Mouse (Mus musculus): Measurements from ENCODE around the gene Syt2. TPM values are rescaled to one million over a fixed set of nuclear protein-coding genes. Genes with fewer than 3 reads are reported as not detected.

Syt2 gene
- 15.6 and 18.3 TPM in 2 replicates for polyA plus RNA-seq (2014; fragmentation: Nextera tagmentation; extraction: Ambion mirVana)

DNA sequence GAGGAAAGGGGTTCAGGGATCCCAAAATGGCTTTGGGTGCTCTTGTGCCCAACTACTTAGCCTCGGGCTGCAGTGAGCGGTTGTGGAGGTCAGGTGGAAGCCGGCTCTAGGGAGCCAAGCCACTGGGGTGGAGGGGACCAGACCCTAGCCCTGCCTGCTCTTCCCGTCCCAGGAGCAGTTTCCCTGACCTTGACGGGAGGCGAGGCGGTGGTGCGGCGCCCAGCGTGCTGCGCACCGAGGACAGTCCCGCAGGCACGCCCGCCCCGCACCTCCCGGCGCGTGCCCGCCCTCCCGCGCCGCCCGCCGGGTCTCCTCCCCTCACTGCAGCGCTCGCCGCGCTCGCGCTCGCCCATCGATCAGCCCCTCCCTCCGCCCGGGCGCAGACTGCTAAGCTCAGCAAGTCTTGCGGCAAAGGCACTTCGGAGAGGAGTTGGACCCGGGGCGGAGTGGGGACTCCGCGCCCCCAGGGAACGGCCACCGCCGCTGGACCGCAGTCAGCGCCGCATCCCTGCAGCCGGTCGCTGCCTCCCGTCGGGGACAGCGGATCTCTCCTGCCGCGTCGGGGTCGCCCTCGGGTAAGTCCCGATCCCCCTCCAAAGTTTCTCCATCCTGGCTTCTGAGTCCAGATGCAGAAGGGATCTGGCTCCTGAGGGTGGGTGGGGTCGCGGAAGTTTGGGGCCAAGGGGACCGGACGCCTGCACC is at the start of gene Syt2:
Gene Syt2, plus strand, starts transcription at position 417 of the 702 bp plus-strand sequence.
- Histone ChIP-seq H3K4me1 (ENCODE audit: control insufficient read depth, insufficient read depth, low read length) (peaks cover 12% of the 10 kb centered on the region; the same call in 1 of the 2 replicates), H3K27ac (ENCODE audit: low read depth, low read length) (no peak within 1 kb of the TSS), H3K36me3 (ENCODE audit: control insufficient read depth, insufficient read depth, low read length) (no peaks in the 10 kb centered on the region), H3K4me2 (ENCODE audit: low read depth, low read length) (peak within 1 kb of the TSS; percentile 57), H3K9me3 (ENCODE audit: control insufficient read depth, low read length) (no peaks in the 10 kb centered on the region), H3K4me3 (ENCODE audit: low read depth, low read length) (peak within 1 kb of the TSS; percentile 37), H3K9ac (replicated peaks; ENCODE audit: low read depth, low read length) (peak within 1 kb of the TSS; percentile 43), H3K27me3 (ENCODE audit: control insufficient read depth, insufficient read depth, low read length) (peaks cover 17% of the 10 kb centered on the region)
- WGBS: under 1% methylated on average over 48 of the region's 63 CpGs
- ATAC-seq (ENCODE audit: low read depth): peak; percentile 71

DNA sequence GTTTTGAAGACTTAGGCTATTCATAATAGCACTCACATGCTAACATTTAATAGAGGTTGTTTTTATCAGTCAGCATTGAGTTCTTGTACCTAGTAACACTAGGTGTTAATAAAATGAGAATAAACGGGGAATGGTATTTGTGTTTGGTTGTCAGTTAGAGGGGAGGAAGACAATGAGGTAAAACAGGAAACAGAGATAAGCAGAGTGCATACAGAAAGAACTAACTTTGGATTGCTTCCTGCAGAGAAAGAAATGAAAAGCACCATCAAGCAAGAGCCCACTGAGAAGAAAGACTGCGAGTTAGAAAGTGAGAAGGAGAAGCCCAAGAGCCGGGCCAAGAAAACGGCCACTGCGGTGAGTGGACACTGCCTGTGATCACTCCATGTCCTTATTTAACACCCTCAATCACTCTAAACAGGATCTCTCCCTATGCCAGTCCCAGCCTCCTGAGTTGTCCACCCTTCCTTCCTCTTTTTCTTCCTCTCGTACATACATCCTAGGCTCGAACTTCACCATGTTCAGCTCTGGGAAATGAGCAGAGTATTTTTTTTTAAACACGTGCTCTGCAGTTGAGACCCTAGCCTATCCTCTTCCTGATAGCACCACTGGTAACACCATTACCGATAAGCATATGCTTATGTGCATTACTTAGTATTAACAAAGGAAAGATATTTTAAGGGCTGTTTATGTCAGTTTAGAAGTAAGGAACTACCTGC is 49.0 kb upstream of the Syt2 start:
- H3K9me3 ChIP-seq (ENCODE audit: control insufficient read depth, low read length): no peaks in the 10 kb centered on the region
- H3K4me2 ChIP-seq (ENCODE audit: low read depth, low read length): no peak overlapping the region
- peaks cover 66% of the 10 kb centered on the region for H3K36me3 ChIP-seq (ENCODE audit: control insufficient read depth, insufficient read depth, low read length)
- H3K27ac ChIP-seq (ENCODE audit: low read depth, low read length): no peak overlapping the region
- no peaks in the 10 kb centered on the region for H3K4me1 ChIP-seq (ENCODE audit: control insufficient read depth, insufficient read depth, low read length)
- 88% methylated on average over 9 of the region's 9 CpGs for WGBS
- H3K9ac ChIP-seq (replicated peaks; ENCODE audit: low read depth, low read length): no peak overlapping the region
- H3K27me3 ChIP-seq (ENCODE audit: control insufficient read depth, insufficient read depth, low read length): no peaks in the 10 kb centered on the region
- no peak for ATAC-seq (ENCODE audit: low read depth)
- no peak overlapping the region for H3K4me3 ChIP-seq (ENCODE audit: low read depth, low read length)

DNA sequence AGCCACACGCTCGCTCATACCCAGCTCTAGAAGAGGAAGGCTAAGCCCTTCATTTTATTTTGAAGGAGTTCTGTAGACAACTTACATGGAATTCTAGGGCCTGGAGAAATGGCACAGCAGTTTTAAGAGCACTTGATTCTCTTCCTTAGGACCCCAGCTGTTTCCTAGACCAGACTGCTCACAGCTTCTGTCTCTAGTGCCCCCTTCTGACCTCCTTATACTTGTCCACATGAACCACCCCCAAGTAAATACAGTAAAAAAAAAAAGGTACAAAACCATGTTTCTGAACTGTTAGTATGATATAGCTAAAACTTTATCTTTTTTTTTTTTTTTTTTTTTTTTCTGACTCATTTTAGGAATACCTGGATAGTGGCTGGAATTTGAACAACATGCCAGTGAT is 42.4 kb upstream of the Syt2 start:
- peaks cover 83% of the 10 kb centered on the region for H3K36me3 ChIP-seq (ENCODE audit: control insufficient read depth, insufficient read depth, low read length)

DNA sequence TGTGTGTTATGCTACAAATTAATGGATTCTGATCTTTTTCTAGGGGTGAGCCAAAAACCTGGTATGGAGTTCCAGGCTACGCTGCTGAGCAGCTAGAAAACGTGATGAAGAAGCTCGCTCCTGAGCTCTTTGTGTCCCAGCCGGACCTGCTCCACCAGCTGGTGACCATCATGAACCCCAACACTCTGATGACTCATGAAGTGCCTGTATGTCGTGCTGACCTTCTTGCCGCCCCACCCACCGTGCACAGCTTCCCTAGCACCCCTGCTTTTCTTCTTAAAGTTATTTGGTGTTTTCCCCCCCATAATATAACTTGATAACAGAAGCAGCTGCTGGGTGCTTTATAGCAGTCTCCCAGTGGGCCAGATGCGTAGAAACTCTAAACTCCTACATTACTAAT is 40.8 kb upstream of the Syt2 start:
- ATAC-seq (ENCODE audit: low read depth): no peak
- H3K9ac ChIP-seq (replicated peaks; ENCODE audit: low read depth, low read length): no peak overlapping the region
- H3K27ac ChIP-seq (ENCODE audit: low read depth, low read length): no peak overlapping the region
- 85% methylated on average over 8 of the region's 8 CpGs for WGBS
- no peak overlapping the region for H3K4me2 ChIP-seq (ENCODE audit: low read depth, low read length)
- H3K36me3 ChIP-seq (ENCODE audit: control insufficient read depth, insufficient read depth, low read length): peaks cover 78% of the 10 kb centered on the region
- H3K4me1 ChIP-seq (ENCODE audit: control insufficient read depth, insufficient read depth, low read length): no peaks in the 10 kb centered on the region
- no peak overlapping the region for H3K4me3 ChIP-seq (ENCODE audit: low read depth, low read length)
- H3K9me3 ChIP-seq (ENCODE audit: control insufficient read depth, low read length): no peaks in the 10 kb centered on the region
- H3K27me3 ChIP-seq (ENCODE audit: control insufficient read depth, insufficient read depth, low read length): no peaks in the 10 kb centered on the region

More for the DNA sequence above, 42.4 kb upstream of the Syt2 start:
- Histone ChIP-seq H3K27ac (ENCODE audit: low read depth, low read length) (no peak overlapping the region), H3K9ac (replicated peaks; ENCODE audit: low read depth, low read length) (no peak overlapping the region), H3K27me3 (ENCODE audit: control insufficient read depth, insufficient read depth, low read length) (no peaks in the 10 kb centered on the region), H3K9me3 (ENCODE audit: control insufficient read depth, low read length) (no peaks in the 10 kb centered on the region), H3K4me3 (ENCODE audit: low read depth, low read length) (no peak overlapping the region), H3K4me2 (ENCODE audit: low read depth, low read length) (no peak overlapping the region), H3K4me1 (ENCODE audit: control insufficient read depth, insufficient read depth, low read length) (no peaks in the 10 kb centered on the region)
- 99% methylated on average over 2 of the region's 2 CpGs for WGBS
- no peak for ATAC-seq (ENCODE audit: low read depth)

DNA sequence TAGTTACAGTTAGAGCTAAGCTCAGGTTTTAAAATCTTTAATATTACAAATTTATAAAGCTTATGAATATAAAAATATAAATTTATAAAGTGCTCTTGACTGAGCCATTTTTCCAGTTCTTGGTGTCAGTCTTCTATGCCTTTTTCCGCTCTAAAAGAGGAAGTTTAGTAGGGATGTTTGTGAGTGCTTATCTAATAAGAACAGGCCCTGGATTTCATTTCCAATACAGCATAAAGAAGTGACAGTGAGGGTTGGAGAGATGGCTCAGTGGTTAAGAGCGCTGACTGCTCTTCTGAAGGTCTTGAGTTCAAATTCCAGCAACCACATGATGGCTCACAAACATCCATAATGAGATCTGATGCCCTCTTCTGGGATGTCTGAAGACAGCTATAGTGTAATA is 40.1 kb upstream of the Syt2 start:
- H3K4me1 ChIP-seq (ENCODE audit: control insufficient read depth, insufficient read depth, low read length): no peaks in the 10 kb centered on the region
- no peak overlapping the region for H3K4me3 ChIP-seq (ENCODE audit: low read depth, low read length)
- no peak for ATAC-seq (ENCODE audit: low read depth)
- H3K27me3 ChIP-seq (ENCODE audit: control insufficient read depth, insufficient read depth, low read length): no peaks in the 10 kb centered on the region
- no peaks in the 10 kb centered on the region for H3K9me3 ChIP-seq (ENCODE audit: control insufficient read depth, low read length)
- H3K4me2 ChIP-seq (ENCODE audit: low read depth, low read length): no peak overlapping the region
- 94% methylated on average over 2 of the region's 2 CpGs for WGBS
- peaks cover 72% of the 10 kb centered on the region for H3K36me3 ChIP-seq (ENCODE audit: control insufficient read depth, insufficient read depth, low read length)
- H3K9ac ChIP-seq (replicated peaks; ENCODE audit: low read depth, low read length): no peak overlapping the region
- no peak overlapping the region for H3K27ac ChIP-seq (ENCODE audit: low read depth, low read length)

DNA sequence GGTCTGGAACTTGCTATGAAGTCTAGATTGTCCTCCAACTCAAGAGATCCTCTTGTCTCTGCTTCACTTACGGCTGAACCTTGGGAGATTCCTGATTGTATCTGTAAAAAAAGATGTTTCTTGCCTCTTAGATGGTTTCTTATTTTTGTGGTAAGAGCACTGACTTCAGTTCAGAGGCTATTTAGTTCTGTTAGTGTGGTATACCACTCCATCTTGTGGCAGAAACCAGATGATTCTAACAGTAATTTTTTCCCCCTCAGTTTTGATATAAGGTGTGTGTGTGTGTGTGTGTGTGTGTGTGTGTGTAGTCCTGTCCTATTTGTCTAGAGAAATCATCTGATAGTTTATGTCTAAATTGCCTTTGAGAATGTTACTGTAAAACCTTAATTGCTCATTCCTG is 39.2 kb upstream of the Syt2 start:
- 64% methylated on average over 1 of the region's 1 CpGs for WGBS
- Histone ChIP-seq H3K4me2 (ENCODE audit: low read depth, low read length) (no peak overlapping the region), H3K36me3 (ENCODE audit: control insufficient read depth, insufficient read depth, low read length) (peaks cover 68% of the 10 kb centered on the region), H3K27ac (ENCODE audit: low read depth, low read length) (no peak overlapping the region), H3K9ac (replicated peaks; ENCODE audit: low read depth, low read length) (no peak overlapping the region), H3K9me3 (ENCODE audit: control insufficient read depth, low read length) (no peaks in the 10 kb centered on the region), H3K4me1 (ENCODE audit: control insufficient read depth, insufficient read depth, low read length) (no peaks in the 10 kb centered on the region), H3K4me3 (ENCODE audit: low read depth, low read length) (no peak overlapping the region), H3K27me3 (ENCODE audit: control insufficient read depth, insufficient read depth, low read length) (no peaks in the 10 kb centered on the region)
- ATAC-seq (ENCODE audit: low read depth): no peak

DNA sequence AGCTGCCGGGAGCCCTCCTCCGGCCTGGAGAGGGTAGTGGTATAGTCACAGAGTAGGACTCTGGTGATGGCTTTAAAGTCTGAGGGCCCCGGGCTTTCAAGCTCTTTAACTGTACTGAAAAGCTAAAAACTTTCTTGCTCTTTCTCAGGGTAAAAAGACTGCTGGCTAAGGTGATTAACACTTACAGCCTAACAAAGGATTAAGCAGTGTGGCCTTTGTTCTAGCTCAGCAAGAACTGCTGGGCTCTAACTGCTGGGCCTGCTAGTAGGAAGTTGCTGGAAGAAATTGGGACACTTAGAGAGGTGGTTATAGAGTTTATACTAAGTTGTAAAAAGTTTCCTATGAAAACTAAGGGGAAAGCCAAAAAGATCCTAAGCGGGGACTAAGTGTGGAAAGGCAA is 37.3 kb upstream of the Syt2 start:
- H3K9ac ChIP-seq (replicated peaks; ENCODE audit: low read depth, low read length): no peak overlapping the region
- H3K9me3 ChIP-seq (ENCODE audit: control insufficient read depth, low read length): no peaks in the 10 kb centered on the region
- ATAC-seq (ENCODE audit: low read depth): no peak
- no peak overlapping the region for H3K4me3 ChIP-seq (ENCODE audit: low read depth, low read length)
- H3K27ac ChIP-seq (ENCODE audit: low read depth, low read length): no peak overlapping the region
- H3K36me3 ChIP-seq (ENCODE audit: control insufficient read depth, insufficient read depth, low read length): peaks cover 66% of the 10 kb centered on the region
- no peak overlapping the region for H3K4me2 ChIP-seq (ENCODE audit: low read depth, low read length)
- no peaks in the 10 kb centered on the region for H3K4me1 ChIP-seq (ENCODE audit: control insufficient read depth, insufficient read depth, low read length)
- H3K27me3 ChIP-seq (ENCODE audit: control insufficient read depth, insufficient read depth, low read length): no peaks in the 10 kb centered on the region
- 10% methylated on average over 4 of the region's 4 CpGs for WGBS

DNA sequence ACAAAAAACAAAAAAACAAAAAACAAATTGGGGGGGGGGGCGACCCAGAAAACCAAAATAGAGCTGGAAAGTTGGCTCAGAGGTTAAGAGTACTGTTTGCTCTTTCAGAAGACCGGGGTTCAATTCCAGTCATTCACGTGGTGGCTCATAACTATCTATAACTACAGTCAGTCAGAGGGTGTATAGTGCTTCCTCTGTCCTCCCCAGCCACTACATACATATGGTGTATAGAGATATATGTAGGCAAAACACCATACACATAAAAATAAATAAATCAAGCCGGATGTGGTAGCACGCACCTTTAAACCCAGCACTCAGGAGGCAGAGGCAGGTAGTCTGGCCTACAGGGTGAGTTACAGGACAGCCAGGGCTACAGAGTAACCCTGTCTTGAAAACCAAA is 31.9 kb upstream of the Syt2 start:
- Histone ChIP-seq H3K27me3 (ENCODE audit: control insufficient read depth, insufficient read depth, low read length) (no peaks in the 10 kb centered on the region), H3K4me1 (ENCODE audit: control insufficient read depth, insufficient read depth, low read length) (no peaks in the 10 kb centered on the region), H3K27ac (ENCODE audit: low read depth, low read length) (no peak overlapping the region), H3K4me3 (ENCODE audit: low read depth, low read length) (no peak overlapping the region), H3K9me3 (ENCODE audit: control insufficient read depth, low read length) (no peaks in the 10 kb centered on the region), H3K4me2 (ENCODE audit: low read depth, low read length) (no peak overlapping the region), H3K36me3 (ENCODE audit: control insufficient read depth, insufficient read depth, low read length) (peaks cover 56% of the 10 kb centered on the region), H3K9ac (replicated peaks; ENCODE audit: low read depth, low read length) (no peak overlapping the region)
- 98% methylated on average over 5 of the region's 5 CpGs for WGBS
- ATAC-seq (ENCODE audit: low read depth): no peak

DNA sequence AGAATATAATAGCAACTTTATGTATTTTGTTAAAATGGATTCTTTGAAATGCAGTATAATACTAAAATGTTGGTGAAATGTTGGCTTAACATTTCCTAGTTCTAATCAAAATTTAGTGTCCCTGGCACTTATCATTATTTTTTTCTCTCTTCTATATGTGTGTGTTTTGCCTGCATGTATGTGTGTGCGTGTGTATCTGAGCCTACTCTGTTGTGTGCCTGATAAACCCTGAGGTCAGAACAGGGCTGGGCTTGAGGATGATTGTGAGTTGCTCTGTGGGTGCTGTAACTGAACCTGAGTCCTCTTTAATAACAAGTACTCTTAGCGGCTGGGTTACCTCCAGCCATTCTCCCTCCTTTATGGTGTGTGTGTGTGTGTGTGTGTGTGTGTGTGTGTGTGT is 31.5 kb upstream of the Syt2 start:
- Histone ChIP-seq H3K36me3 (ENCODE audit: control insufficient read depth, insufficient read depth, low read length) (peaks cover 61% of the 10 kb centered on the region), H3K4me1 (ENCODE audit: control insufficient read depth, insufficient read depth, low read length) (no peaks in the 10 kb centered on the region), H3K27me3 (ENCODE audit: control insufficient read depth, insufficient read depth, low read length) (no peaks in the 10 kb centered on the region), H3K4me2 (ENCODE audit: low read depth, low read length) (no peak overlapping the region), H3K27ac (ENCODE audit: low read depth, low read length) (no peak overlapping the region), H3K4me3 (ENCODE audit: low read depth, low read length) (no peak overlapping the region), H3K9me3 (ENCODE audit: control insufficient read depth, low read length) (no peaks in the 10 kb centered on the region), H3K9ac (replicated peaks; ENCODE audit: low read depth, low read length) (no peak overlapping the region)
- WGBS: 87% methylated on average over 2 of the region's 2 CpGs
- no peak for ATAC-seq (ENCODE audit: low read depth)
